Mouse (Mus musculus) hindbrain, embryonic 16.5 days (tissue): Measurements from ENCODE around the gene Tmem236. TPM values are rescaled to one million over a fixed set of nuclear protein-coding genes. Genes with fewer than 3 reads are reported as not detected.
"Not testable (repeated sequence)": the region's sequence is repeated elsewhere in the genome, so short reads cannot be mapped to it uniquely, and the experiment has no call there.

ENCODE experiments used
- ATAC-seq: fragments of 200-750 bp; cut with Nextera tagmentation; 2 replicates; pipeline ENCODE4 v1.8.0; 2017; ENCODE audit warnings: moderate TSS enrichment, moderate library complexity
- H3K27ac ChIP-seq: fragments of 300-500 bp; sonication (generic); 2 replicates; pipeline ENCODE4 v1.5.1; 2014; ENCODE audit warnings: low read depth, mild to moderate bottlenecking, control low read depth, low read length, moderate library complexity
- H3K27me3 ChIP-seq: fragments of 300-500 bp; sonication (generic); replicated peaks from 2 replicates; pipeline ENCODE4 v1.6.1; 2014; ENCODE audit warnings: low read length; ENCODE audit not compliant: control insufficient read depth, insufficient read depth
- H3K36me3 ChIP-seq: fragments of 300-500 bp; sonication (generic); 2 replicates; pipeline ENCODE4 v1.6.1; 2014; ENCODE audit warnings: mild to moderate bottlenecking, low read length, moderate library complexity, mixed read lengths; ENCODE audit not compliant: control insufficient read depth, insufficient read depth
- H3K4me1 ChIP-seq: fragments of 300-500 bp; sonication (generic); 2 replicates; pipeline ENCODE4 v1.6.1; 2014; ENCODE audit warnings: low read depth, low read length; ENCODE audit not compliant: control insufficient read depth, insufficient read depth
- H3K4me2 ChIP-seq: fragments of 300-500 bp; sonication (generic); 2 replicates; pipeline ENCODE4 v1.6.1; 2014; ENCODE audit warnings: mild to moderate bottlenecking, low read length, control low read depth, moderate library complexity
- H3K4me3 ChIP-seq: fragments of 300-500 bp; sonication (generic); 2 replicates; pipeline ENCODE4 v1.5.1; 2014; ENCODE audit warnings: mild to moderate bottlenecking, low read length, control low read depth, moderate library complexity
- H3K9ac ChIP-seq: fragments of 300-500 bp; sonication (generic); 2 replicates; pipeline ENCODE4 v1.6.1; 2014; ENCODE audit warnings: low read depth, mild to moderate bottlenecking, control low read depth, low read length, moderate library complexity
- H3K9me3 ChIP-seq: fragments of 300-500 bp; sonication (generic); 2 replicates; pipeline ENCODE4 v1.6.1; 2014; ENCODE audit warnings: mild to moderate bottlenecking, low read length, moderate library complexity; ENCODE audit not compliant: control insufficient read depth
- WGBS: fragments of 180-500 bp; shearing (Covaris S2); extraction: QIAGEN DNeasy Blood & Tissue Kit; methylation state at CpG from one replicate; pipeline ENCODE4 v1.1.7; 2014; 5-methylcytosine and 5-hydroxymethylcytosine counted together
- polyA plus RNA-seq: library from polyadenylated mRNA; unstranded; fragments of >200 nt; fragmentation: Nextera tagmentation; extraction: Ambion mirVana; gene quantifications from 2 replicates; pipeline ENCODE4 v1.2.1, GENCODE M21; 2015

The Tmem236 gene
- polyA plus RNA-seq, 1 experiment from 2014 or later = 0.06 TPM

DNA sequence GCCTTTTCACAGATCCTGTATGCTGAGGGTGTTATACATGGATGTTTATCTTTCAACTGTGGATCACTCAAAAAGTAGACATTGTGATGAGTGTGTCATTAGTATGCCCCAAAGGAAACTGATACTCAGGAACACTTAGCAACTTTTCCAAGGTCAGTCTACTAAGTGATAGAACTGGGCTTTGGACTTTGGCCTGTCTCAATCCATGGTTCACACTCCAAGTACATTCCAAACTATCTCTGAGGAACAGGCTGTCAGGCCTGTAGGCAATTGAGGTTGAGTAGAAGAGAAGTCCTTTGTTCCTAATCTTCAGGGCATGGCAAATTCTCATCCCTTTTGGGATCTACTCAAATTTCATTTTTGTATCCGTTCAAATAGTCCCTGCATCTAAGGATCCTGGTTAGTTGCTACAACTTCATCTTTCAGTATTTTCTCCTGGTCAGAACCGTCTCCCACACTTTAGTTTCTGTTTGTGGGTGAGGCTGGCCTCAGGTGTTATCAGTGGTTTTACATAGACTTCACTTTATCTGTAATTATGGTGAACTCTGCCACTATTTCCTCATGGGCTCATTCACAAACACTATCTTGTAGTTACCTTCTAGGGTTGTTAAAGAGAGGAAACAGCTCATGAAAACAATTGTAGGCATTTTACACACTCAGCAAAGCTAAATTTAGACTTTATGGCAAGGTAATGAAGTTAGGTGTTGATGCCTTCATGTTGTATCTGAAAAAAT is 2.3 kb downstream of the Tmem236 start:
- Histone ChIP-seq H3K4me2 (no peak overlapping the region), H3K27ac (no peak overlapping the region), H3K4me3 (no peak overlapping the region), H3K36me3 (no peaks in the 10 kb centered on the region), H3K4me1 (no peaks in the 10 kb centered on the region), H3K9ac (no peak overlapping the region), H3K27me3 (no peaks in the 10 kb centered on the region), H3K9me3 (no peaks in the 10 kb centered on the region)
- no peak for ATAC-seq
- 85% methylated on average over 2 of the region's 2 CpGs for WGBS

- Histone ChIP-seq H3K27me3 (no peaks in the 10 kb centered on the region), H3K27ac (no peak overlapping the region), H3K9me3 (no peaks in the 10 kb centered on the region), H3K4me2 (no peak overlapping the region), H3K9ac (no peak overlapping the region), H3K4me3 (no peak overlapping the region), H3K36me3 (no peaks in the 10 kb centered on the region), H3K4me1 (no peaks in the 10 kb centered on the region)
- no peak for ATAC-seq
These were observed 10.1 kb downstream of the Tmem236 start for GRCm38 (mm10) chr2:14184375-14184774.

- Histone ChIP-seq H3K36me3 (no peaks in the 10 kb centered on the region), H3K9ac (no peak overlapping the region), H3K4me2 (no peak overlapping the region), H3K27ac (no peak overlapping the region), H3K4me1 (no peaks in the 10 kb centered on the region), H3K27me3 (no peaks in the 10 kb centered on the region), H3K4me3 (no peak overlapping the region), H3K9me3 (no peaks in the 10 kb centered on the region)
- ATAC-seq = no peak
- WGBS = 88% methylated on average over 4 of the region's 4 CpGs
These were observed 16.4 kb downstream of the Tmem236 start for GRCm38 (mm10) chr2:14190684-14191083.

DNA sequence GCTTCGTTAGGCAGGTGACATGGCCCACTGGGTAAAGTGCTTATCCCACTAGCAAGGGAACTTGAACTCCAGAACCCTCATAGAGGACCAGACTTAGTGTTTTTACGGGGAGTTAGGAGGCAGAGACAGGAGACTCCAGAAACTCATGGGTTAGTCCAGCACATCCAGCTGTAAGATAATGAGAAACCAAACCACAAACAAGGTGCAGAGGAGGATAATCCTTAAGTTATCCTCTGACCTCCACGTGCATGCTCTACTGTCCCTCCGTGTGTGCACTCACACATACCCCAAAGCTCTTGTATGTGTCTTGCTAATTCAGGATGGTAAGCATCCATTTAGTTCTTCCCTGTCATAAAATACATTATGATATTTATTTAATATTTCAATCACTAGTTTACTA is 17.3 kb downstream of the Tmem236 start:
- Histone ChIP-seq H3K4me2 (no peak overlapping the region), H3K36me3 (no peaks in the 10 kb centered on the region), H3K27me3 (no peaks in the 10 kb centered on the region), H3K27ac (no peak overlapping the region), H3K9me3 (no peaks in the 10 kb centered on the region), H3K4me3 (no peak overlapping the region), H3K4me1 (no peaks in the 10 kb centered on the region), H3K9ac (no peak overlapping the region)
- no peak for ATAC-seq
- WGBS = 89% methylated on average over 4 of the region's 4 CpGs

GRCm38 (mm10) chr2:14192046-14192445 is 17.7 kb downstream of the Tmem236 start:
- Histone ChIP-seq H3K9ac (no peak overlapping the region), H3K27me3 (no peaks in the 10 kb centered on the region), H3K36me3 (no peaks in the 10 kb centered on the region), H3K4me3 (no peak overlapping the region), H3K9me3 (no peaks in the 10 kb centered on the region), H3K4me2 (no peak overlapping the region), H3K4me1 (no peaks in the 10 kb centered on the region), H3K27ac (no peak overlapping the region)
- no peak for ATAC-seq
- WGBS = 83% methylated on average over 6 of the region's 6 CpGs

GRCm38 (mm10) chr2:14198325-14198903 is 24.1 kb downstream of the Tmem236 start:
- not testable (repeated sequence) for H3K36me3 ChIP-seq, H3K9me3 ChIP-seq, H3K27ac ChIP-seq, H3K9ac ChIP-seq, H3K4me3 ChIP-seq, H3K4me2 ChIP-seq, H3K27me3 ChIP-seq, ATAC-seq, H3K4me1 ChIP-seq
- no CpG with 5 or more reads among the region's 2 CpGs for WGBS

DNA sequence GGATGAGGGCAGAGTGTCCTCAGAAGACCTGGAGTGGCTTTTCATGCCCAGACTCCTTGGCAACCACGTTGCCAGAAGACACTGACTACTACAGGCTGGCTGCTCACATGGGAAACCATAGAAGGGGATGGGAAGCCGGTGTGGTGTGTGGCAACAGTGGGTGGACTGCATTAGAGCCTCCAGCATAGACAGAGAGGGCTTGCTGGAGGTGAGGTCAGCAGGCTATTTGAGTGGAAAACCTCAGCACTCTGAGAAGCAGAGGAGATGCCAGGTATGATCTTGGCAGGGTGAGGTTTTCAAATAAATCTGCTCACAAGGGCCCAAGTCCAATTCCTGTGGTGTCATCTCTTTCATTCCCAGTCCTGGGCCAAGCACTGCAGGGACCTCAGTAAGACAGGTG is 25.3 kb downstream of the Tmem236 start:
- ATAC-seq = no peak
- no peaks in the 10 kb centered on the region for H3K36me3 ChIP-seq
- no peak overlapping the region for H3K4me3 ChIP-seq
- no peak overlapping the region for H3K27ac ChIP-seq
- H3K9ac ChIP-seq = no peak overlapping the region
- H3K9me3 ChIP-seq = no peaks in the 10 kb centered on the region
- H3K4me1 ChIP-seq = no peaks in the 10 kb centered on the region
- H3K27me3 ChIP-seq = no peaks in the 10 kb centered on the region
- no peak overlapping the region for H3K4me2 ChIP-seq
- WGBS = 49% methylated on average over 2 of the region's 2 CpGs

GRCm38 (mm10) chr2:14200879-14201445 is 26.6 kb downstream of the Tmem236 start:
- H3K27me3 ChIP-seq, H3K4me1 ChIP-seq, H3K4me3 ChIP-seq, H3K27ac ChIP-seq, H3K4me2 ChIP-seq, H3K36me3 ChIP-seq, ATAC-seq, H3K9me3 ChIP-seq, H3K9ac ChIP-seq: not testable (repeated sequence)
- no CpG with 5 or more reads among the region's 2 CpGs for WGBS

- Histone ChIP-seq H3K4me1 (no peaks in the 10 kb centered on the region), H3K27ac (no peak overlapping the region), H3K27me3 (no peaks in the 10 kb centered on the region), H3K9me3 (no peaks in the 10 kb centered on the region), H3K9ac (no peak overlapping the region), H3K36me3 (no peaks in the 10 kb centered on the region), H3K4me3 (no peak overlapping the region), H3K4me2 (no peak overlapping the region)
- 97% methylated on average over 1 of the region's 1 CpGs for WGBS
- no peak for ATAC-seq
These were observed 30.0 kb downstream of the Tmem236 start for GRCm38 (mm10) chr2:14204308-14204707.
